Mouse (Mus musculus) C2C12 (cell line): Measurements from ENCODE around the gene Camk2d.

ENCODE experiments used
- CTCF ChIP-seq: IDR thresholded peaks from one replicate; pipeline ENCODE4 v1.5.1; 2011; ENCODE audit not compliant: control insufficient read depth, insufficient read depth, insufficient read length
- MAX ChIP-seq: IDR thresholded peaks from one replicate; pipeline ENCODE4 v1.6.1; 2011; ENCODE audit warnings: mild to moderate bottlenecking, control low read depth
- MYOG ChIP-seq: IDR thresholded peaks from one replicate; pipeline ENCODE4 v1.6.1; 2011; ENCODE audit not compliant: control insufficient read depth, insufficient read length; ENCODE audit errors: extremely low read depth
- USF1 ChIP-seq: IDR thresholded peaks from one replicate; pipeline ENCODE4 v1.6.1; 2011; ENCODE audit warnings: low read depth, mild to moderate bottlenecking, control low read depth, moderate library complexity

DNA sequence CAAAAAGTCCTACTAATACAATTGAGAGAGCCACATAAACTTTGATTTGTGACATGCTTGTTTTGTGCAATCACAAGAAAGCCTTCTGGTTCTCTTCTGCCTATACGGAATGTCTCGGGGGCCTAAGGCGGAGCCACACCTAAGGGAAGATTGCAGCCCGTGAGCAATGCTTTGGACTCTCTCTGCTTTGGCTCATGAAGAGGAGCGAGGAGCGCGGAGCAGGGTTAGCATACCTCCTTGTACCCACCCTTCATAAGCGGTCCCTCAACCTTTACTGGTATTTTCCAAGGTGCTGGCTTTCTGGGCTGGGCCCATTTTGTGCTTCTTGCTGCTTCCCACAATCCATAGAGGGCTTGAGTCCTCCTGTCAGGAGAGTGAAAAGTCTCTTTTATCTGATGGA, 96.7 kb downstream of the Camk2d start:
- TF ChIP-seq CTCF = no peak
- TF ChIP-seq USF1 = no peak
- TF ChIP-seq MYOG = no peak
- no peak for TF ChIP-seq MAX
